Mouse (Mus musculus) lung, postnatal 10 days (tissue): Measurements from ENCODE around the gene Rab36.

Experiments
- DNase-seq: peaks from one replicate; pipeline ENCODE4 v3.0.0; 2021

The Rab36 gene

GRCm38 (mm10) chr10:75045831-75046230 is 9.0 kb downstream of the Rab36 start:
- no peak for DNase-seq

- DNase-seq, result no peak
Measured at GRCm38 (mm10) chr10:75048711-75049110, 11.9 kb downstream of the Rab36 start.

GRCm38 (mm10) chr10:75051364-75052074 is 14.7 kb downstream of the Rab36 start:
- DNase-seq, result no peak

GRCm38 (mm10) chr10:75052902-75053301 is 16.0 kb downstream of the Rab36 start:
- DNase-seq, result no peak

GRCm38 (mm10) chr10:75053655-75054054 is 16.8 kb downstream of the Rab36 start:
- DNase-seq, result no peak

- peak; percentile 43 for DNase-seq
Measured at GRCm38 (mm10) chr10:75054125-75054524, 17.3 kb downstream of the Rab36 start.

- no peak for DNase-seq
Measured at GRCm38 (mm10) chr10:75055672-75056071, 18.8 kb downstream of the Rab36 start.

- no peak for DNase-seq
Measured at GRCm38 (mm10) chr10:75056255-75056654, 19.4 kb downstream of the Rab36 start.

GRCm38 (mm10) chr10:75058336-75058735 is 21.5 kb downstream of the Rab36 start:
- peak; percentile 52 for DNase-seq

GRCm38 (mm10) chr10:75058761-75059395 is 22.0 kb downstream of the Rab36 start:
- peak; percentile 62 for DNase-seq

- peak; percentile 89 for DNase-seq
Measured at GRCm38 (mm10) chr10:75059396-75059795, 22.5 kb downstream of the Rab36 start.

GRCm38 (mm10) chr10:75060217-75060842 is 23.5 kb downstream of the Rab36 start, which contains the start of gene Bcr:
Gene Bcr (plus strand): TSS chr10:75060592.
- peak; percentile 87 for DNase-seq

GRCm38 (mm10) chr10:75060843-75061235 is 24.0 kb downstream of the Rab36 start:
- no peak for DNase-seq

GRCm38 (mm10) chr10:75061341-75062188 is 24.7 kb downstream of the Rab36 start:
- peak; percentile 29 for DNase-seq

GRCm38 (mm10) chr10:75062189-75062561 is 25.3 kb downstream of the Rab36 start:
- DNase-seq, result peak; percentile 77

GRCm38 (mm10) chr10:75062621-75063020 is 25.8 kb downstream of the Rab36 start:
- DNase-seq, result no peak

GRCm38 (mm10) chr10:75063301-75063965 is 26.6 kb downstream of the Rab36 start:
- no peak for DNase-seq

GRCm38 (mm10) chr10:75065691-75066090 is 28.8 kb downstream of the Rab36 start:
- peak; percentile 24 for DNase-seq

- DNase-seq, result no peak
Measured at GRCm38 (mm10) chr10:75067446-75067845, 30.6 kb downstream of the Rab36 start.

GRCm38 (mm10) chr10:75068086-75068485 is 31.2 kb downstream of the Rab36 start:
- no peak for DNase-seq

- DNase-seq, result peak; percentile 49
Measured at GRCm38 (mm10) chr10:75068624-75069328, 31.9 kb downstream of the Rab36 start.
